Mouse (Mus musculus): Measurements from ENCODE around the gene Rpl18. TPM values are rescaled to one million over a fixed set of nuclear protein-coding genes. Genes with fewer than 3 reads are reported as not detected.

Gene Rpl18
- total RNA-seq, 2 experiments from 2014 or later, result 289 to 423 TPM

DNA sequence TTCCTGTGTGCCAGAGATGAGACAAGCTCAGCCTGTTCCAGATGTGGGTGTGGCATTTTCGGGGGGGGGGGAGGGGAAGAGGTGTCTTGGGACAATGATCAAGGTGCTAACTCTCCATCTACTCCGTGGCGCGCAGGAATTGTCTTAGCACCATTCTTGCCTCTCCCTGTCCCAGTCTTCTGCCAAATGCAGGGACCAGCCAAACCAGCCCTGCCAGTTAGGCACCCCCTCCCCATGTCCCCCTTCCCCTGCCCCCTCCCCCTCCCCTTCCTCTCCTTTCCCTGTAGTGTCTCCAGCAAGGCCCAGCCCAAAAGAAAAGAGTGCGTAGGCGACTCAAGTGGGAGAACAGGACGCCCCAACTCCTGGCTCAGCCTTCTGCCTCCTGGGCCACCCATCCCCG is 51.5 kb downstream of the Rpl18 start:
- ATAC-seq (replicated peaks; ENCODE audit: low FRiP score, poor library complexity, severe bottlenecking), result no peak

DNA sequence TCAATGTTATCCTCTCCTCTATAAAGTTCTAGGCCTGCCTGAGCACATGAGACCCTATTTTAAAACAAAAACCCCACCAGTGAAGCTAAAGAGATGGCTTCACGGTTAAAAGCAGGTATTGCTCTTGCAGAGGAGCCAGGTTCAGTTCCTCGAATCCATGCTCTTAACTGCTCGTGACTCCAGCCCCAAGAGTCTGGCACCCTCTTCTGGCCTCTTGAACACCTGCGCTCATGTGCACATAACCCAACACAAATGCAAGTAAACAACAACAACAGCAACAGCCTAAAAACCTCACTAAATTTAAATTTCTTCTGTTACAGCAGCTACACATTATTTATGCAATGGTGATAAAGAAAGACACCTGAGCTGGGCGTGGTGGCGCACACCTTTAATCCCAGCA is 52.2 kb downstream of the Rpl18 start:
- no peak for ATAC-seq (replicated peaks; ENCODE audit: low FRiP score, poor library complexity, severe bottlenecking)

Other genes starting within 250 kb of the Rpl18 start
Only the 30 nearest of the 33 such genes appear.
- gene Dhdh, start 226.7 kb upstream of the Rpl18 start, total RNA-seq (2015; ENCODE audit: low replicate concordance), result 3.3 TPM in 2 replicates
- 2.1 and 2.3 TPM in 2 replicates for gene Dhdh, start 226.7 kb upstream of the Rpl18 start, total RNA-seq (2017; ENCODE audit: low replicate concordance)
- gene Nucb1, start 205.1 kb upstream of the Rpl18 start, total RNA-seq (2015; ENCODE audit: low replicate concordance), result 83.0 and 88.6 TPM in 2 replicates
- gene Nucb1, start 205.1 kb upstream of the Rpl18 start, total RNA-seq (2017; ENCODE audit: low replicate concordance), result 487 and 671 TPM in 2 replicates
- 1,095 and 1,392 TPM in 2 replicates for gene Ppp1r15a, start 189.2 kb upstream of the Rpl18 start, total RNA-seq (2015; ENCODE audit: low replicate concordance)
- gene Ppp1r15a, start 189.2 kb upstream of the Rpl18 start, total RNA-seq (2017; ENCODE audit: low replicate concordance), result 1,351 and 1,490 TPM in 2 replicates
- 1.3 TPM in 1 of 2 replicates, not detected in the other for gene Plekha4, start 189.1 kb upstream of the Rpl18 start, total RNA-seq (2015; ENCODE audit: low replicate concordance)
- gene Plekha4, start 189.1 kb upstream of the Rpl18 start, total RNA-seq (2017; ENCODE audit: low replicate concordance), result 2.8 and 9.9 TPM in 2 replicates
- gene Hsd17b14, start 160.6 kb upstream of the Rpl18 start, total RNA-seq (2015; ENCODE audit: low replicate concordance), result not detected in 2 replicates
- not detected in 2 replicates for gene Hsd17b14, start 160.6 kb upstream of the Rpl18 start, total RNA-seq (2017; ENCODE audit: low replicate concordance)
- gene Bcat2, start 145.3 kb upstream of the Rpl18 start, total RNA-seq (2015; ENCODE audit: low replicate concordance), result 5.8 and 9.0 TPM in 2 replicates
- 10.7 and 11.2 TPM in 2 replicates for gene Bcat2, start 145.3 kb upstream of the Rpl18 start, total RNA-seq (2017; ENCODE audit: low replicate concordance)
- not detected in 2 replicates for gene Fgf21, start 100.0 kb upstream of the Rpl18 start, total RNA-seq (2015; ENCODE audit: low replicate concordance)
- not detected in 2 replicates for gene Fgf21, start 100.0 kb upstream of the Rpl18 start, total RNA-seq (2017; ENCODE audit: low replicate concordance)
- gene Fut1, start 98.2 kb upstream of the Rpl18 start, total RNA-seq (2015; ENCODE audit: low replicate concordance), result not detected in 2 replicates
- gene Fut1, start 98.2 kb upstream of the Rpl18 start, total RNA-seq (2017; ENCODE audit: low replicate concordance), result not detected in 2 replicates
- not detected in 2 replicates for gene Izumo1, start 93.6 kb upstream of the Rpl18 start, total RNA-seq (2015; ENCODE audit: low replicate concordance)
- gene Izumo1, start 93.6 kb upstream of the Rpl18 start, total RNA-seq (2017; ENCODE audit: low replicate concordance), result not detected in 2 replicates
- gene Rasip1, start 88.0 kb upstream of the Rpl18 start, total RNA-seq (2015; ENCODE audit: low replicate concordance), result not detected in 2 replicates
- not detected in 2 replicates for gene Rasip1, start 88.0 kb upstream of the Rpl18 start, total RNA-seq (2017; ENCODE audit: low replicate concordance)
- gene Mamstr, start 75.5 kb upstream of the Rpl18 start, total RNA-seq (2015; ENCODE audit: low replicate concordance), result not detected in 2 replicates
- not detected in 2 replicates for gene Mamstr, start 75.5 kb upstream of the Rpl18 start, total RNA-seq (2017; ENCODE audit: low replicate concordance)
- not detected in 2 replicates for gene Fut2, start 49.1 kb upstream of the Rpl18 start, total RNA-seq (2015; ENCODE audit: low replicate concordance)
- gene Fut2, start 49.1 kb upstream of the Rpl18 start, total RNA-seq (2017; ENCODE audit: low replicate concordance), result not detected in 2 replicates
- gene Ntn5, start 31.4 kb upstream of the Rpl18 start, total RNA-seq (2015; ENCODE audit: low replicate concordance), result not detected in 2 replicates
- gene Ntn5, start 31.4 kb upstream of the Rpl18 start, total RNA-seq (2017; ENCODE audit: low replicate concordance), result not detected in 2 replicates
- not detected in 2 replicates for gene Sec1, start 21.1 kb upstream of the Rpl18 start, total RNA-seq (2015; ENCODE audit: low replicate concordance)
- gene Sec1, start 21.1 kb upstream of the Rpl18 start, total RNA-seq (2017; ENCODE audit: low replicate concordance), result not detected in 2 replicates
- not detected in 2 replicates for gene Car11, start 15.6 kb upstream of the Rpl18 start, total RNA-seq (2015; ENCODE audit: low replicate concordance)
- not detected in 2 replicates for gene Car11, start 15.6 kb upstream of the Rpl18 start, total RNA-seq (2017; ENCODE audit: low replicate concordance)
- gene Dbp, start 10.4 kb upstream of the Rpl18 start, total RNA-seq (2015; ENCODE audit: low replicate concordance), result 1.5 and 1.9 TPM in 2 replicates
- 0.77 and 2.2 TPM in 2 replicates for gene Dbp, start 10.4 kb upstream of the Rpl18 start, total RNA-seq (2017; ENCODE audit: low replicate concordance)
- 4.6 and 7.9 TPM in 2 replicates for gene Sphk2, start 2.5 kb downstream of the Rpl18 start, total RNA-seq (2015; ENCODE audit: low replicate concordance)
- gene Sphk2, start 2.5 kb downstream of the Rpl18 start, total RNA-seq (2017; ENCODE audit: low replicate concordance), result 2.1 and 2.6 TPM in 2 replicates
- not detected in 2 replicates for gene Fam83e, start 5.8 kb downstream of the Rpl18 start, total RNA-seq (2015; ENCODE audit: low replicate concordance)
- gene Fam83e, start 5.8 kb downstream of the Rpl18 start, total RNA-seq (2017; ENCODE audit: low replicate concordance), result not detected in 2 replicates
- gene Spaca4, start 10.4 kb downstream of the Rpl18 start, total RNA-seq (2015; ENCODE audit: low replicate concordance), result not detected in 2 replicates
- not detected in 2 replicates for gene Spaca4, start 10.4 kb downstream of the Rpl18 start, total RNA-seq (2017; ENCODE audit: low replicate concordance)
- gene Lmtk3, start 68.3 kb downstream of the Rpl18 start, total RNA-seq (2015; ENCODE audit: low replicate concordance), result not detected in 2 replicates
- gene Lmtk3, start 68.3 kb downstream of the Rpl18 start, total RNA-seq (2017; ENCODE audit: low replicate concordance), result not detected in 2 replicates
- gene Sult2b1, start 69.2 kb downstream of the Rpl18 start, total RNA-seq (2015; ENCODE audit: low replicate concordance), result not detected in 2 replicates
- not detected in 2 replicates for gene Sult2b1, start 69.2 kb downstream of the Rpl18 start, total RNA-seq (2017; ENCODE audit: low replicate concordance)
- gene Cyth2, start 99.1 kb downstream of the Rpl18 start, total RNA-seq (2015; ENCODE audit: low replicate concordance), result 10.6 and 10.7 TPM in 2 replicates
- gene Cyth2, start 99.1 kb downstream of the Rpl18 start, total RNA-seq (2017; ENCODE audit: low replicate concordance), result 11.6 and 14.5 TPM in 2 replicates
- 0.38 TPM in 1 of 2 replicates, not detected in the other for gene Kcnj14, start 109.3 kb downstream of the Rpl18 start, total RNA-seq (2015; ENCODE audit: low replicate concordance)
- gene Kcnj14, start 109.3 kb downstream of the Rpl18 start, total RNA-seq (2017; ENCODE audit: low replicate concordance), result 0.09 TPM in 1 of 2 replicates, not detected in the other
- gene Grwd1, start 115.5 kb downstream of the Rpl18 start, total RNA-seq (2015; ENCODE audit: low replicate concordance), result 1.5 and 2.3 TPM in 2 replicates
- gene Grwd1, start 115.5 kb downstream of the Rpl18 start, total RNA-seq (2017; ENCODE audit: low replicate concordance), result 0.43 and 3.1 TPM in 2 replicates
- gene Kdelr1, start 157.3 kb downstream of the Rpl18 start, total RNA-seq (2015; ENCODE audit: low replicate concordance), result 31.3 and 67.2 TPM in 2 replicates
- 18.0 and 20.1 TPM in 2 replicates for gene Kdelr1, start 157.3 kb downstream of the Rpl18 start, total RNA-seq (2017; ENCODE audit: low replicate concordance)
- gene Grin2d, start 162.9 kb downstream of the Rpl18 start, total RNA-seq (2015; ENCODE audit: low replicate concordance), result not detected in 2 replicates
- gene Grin2d, start 162.9 kb downstream of the Rpl18 start, total RNA-seq (2017; ENCODE audit: low replicate concordance), result 0.28 TPM in 1 of 2 replicates, not detected in the other
- 4.0 TPM in 1 of 2 replicates, not detected in the other for gene Syngr4, start 181.3 kb downstream of the Rpl18 start, total RNA-seq (2015; ENCODE audit: low replicate concordance)
- not detected in 2 replicates for gene Syngr4, start 181.3 kb downstream of the Rpl18 start, total RNA-seq (2017; ENCODE audit: low replicate concordance)
- 1.3 TPM in 1 of 2 replicates, not detected in the other for gene Tmem143, start 181.5 kb downstream of the Rpl18 start, total RNA-seq (2015; ENCODE audit: low replicate concordance)
- gene Tmem143, start 181.5 kb downstream of the Rpl18 start, total RNA-seq (2017; ENCODE audit: low replicate concordance), result 0.26 and 3.8 TPM in 2 replicates
- 56.4 and 143 TPM in 2 replicates for gene Emp3, start 205.9 kb downstream of the Rpl18 start, total RNA-seq (2015; ENCODE audit: low replicate concordance)
- 48.2 and 77.1 TPM in 2 replicates for gene Emp3, start 205.9 kb downstream of the Rpl18 start, total RNA-seq (2017; ENCODE audit: low replicate concordance)
- 2.5 TPM in 1 of 2 replicates, not detected in the other for gene Ccdc114, start 208.6 kb downstream of the Rpl18 start, total RNA-seq (2015; ENCODE audit: low replicate concordance)
- 0.51 and 2.0 TPM in 2 replicates for gene Ccdc114, start 208.6 kb downstream of the Rpl18 start, total RNA-seq (2017; ENCODE audit: low replicate concordance)